Mouse (Mus musculus) adrenal gland, postnatal 10 days (tissue): ENCODE measurements around the gene Galnt14. TPM values are rescaled to one million over a fixed set of nuclear protein-coding genes. Genes with fewer than 3 reads are reported as not detected.

Experiments
- DNase-seq: peaks from one replicate; pipeline ENCODE4 v3.0.0; 2021; ENCODE audit warnings: mixed read lengths
- long read RNA-seq, 2 experiments: library from polyadenylated mRNA; stranded (forward); transcript quantifications; one replicate each; pipeline ENCODE4 v2.0.0; 2021
- total RNA-seq, 2 experiments: library from RNA; stranded (reverse); gene quantifications; 2 replicates each; pipeline ENCODE4 v1.2.3; 2021

The Galnt14 gene
- total RNA-seq = 1 to 10 TPM in 1 of 2 experiments, under 1 TPM in 1; 0.42 to 1.0 TPM
- long read RNA-seq, experiment 1, partial matches to known transcripts = 0 of 2 reads
- long read RNA-seq, experiment 1, other reads (novel, unspliced or antisense) = 0 of 2 reads
- long read RNA-seq, experiment 2, transcript Galnt14-201 (15 exons, 2,990 nt) = major isoform, 6 of 6 reads
- long read RNA-seq, experiment 2, partial matches to known transcripts = 0 of 6 reads
- long read RNA-seq, experiment 2, other reads (novel, unspliced or antisense) = 0 of 6 reads

DNA sequence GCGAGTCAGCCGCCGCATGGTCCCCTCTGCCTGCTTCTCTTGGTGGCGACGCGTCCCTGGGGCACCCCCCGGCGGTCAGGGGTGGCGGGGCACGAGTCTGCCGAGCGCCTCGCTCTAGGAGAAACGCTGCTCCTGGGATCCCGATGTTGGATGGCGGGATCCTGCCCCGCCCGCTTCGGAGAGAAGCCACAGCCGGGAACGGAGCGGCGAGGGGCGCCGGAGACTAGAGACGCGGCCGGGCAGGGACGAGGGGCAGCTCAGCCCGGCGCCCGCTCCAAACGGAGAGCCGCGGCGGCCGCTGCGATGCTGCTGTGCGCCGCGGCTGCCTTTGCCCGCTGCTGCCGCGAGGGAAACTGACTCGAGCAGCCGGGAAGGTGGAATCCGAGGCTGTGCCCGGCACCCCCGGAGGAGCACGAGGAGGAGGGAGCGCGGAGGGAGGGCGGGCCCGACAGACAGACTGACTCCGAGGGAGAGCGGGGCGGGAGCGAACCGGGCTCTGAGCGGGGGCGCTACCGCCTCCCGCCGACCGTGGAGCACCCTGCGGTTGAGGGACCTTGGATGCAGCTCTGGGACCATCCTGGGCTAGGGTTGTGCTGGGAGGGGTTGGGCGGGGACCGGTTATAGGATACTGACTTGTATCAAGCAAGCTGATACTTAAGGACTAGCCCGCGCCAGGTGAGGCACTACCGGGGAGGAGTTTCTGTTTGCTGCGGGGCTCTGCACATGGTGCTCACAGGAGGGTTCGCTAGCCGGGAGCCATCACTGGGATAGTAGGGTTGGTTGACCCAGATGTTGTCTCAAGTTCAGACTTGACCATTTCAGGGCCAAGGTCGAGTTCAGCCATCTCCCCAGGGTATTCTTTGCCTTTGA lies at the start of gene Galnt14:
Gene Galnt14 (minus strand): TSS at position 412 of the 870 bp plus-strand sequence.
- peak; percentile 77 for DNase-seq

DNA sequence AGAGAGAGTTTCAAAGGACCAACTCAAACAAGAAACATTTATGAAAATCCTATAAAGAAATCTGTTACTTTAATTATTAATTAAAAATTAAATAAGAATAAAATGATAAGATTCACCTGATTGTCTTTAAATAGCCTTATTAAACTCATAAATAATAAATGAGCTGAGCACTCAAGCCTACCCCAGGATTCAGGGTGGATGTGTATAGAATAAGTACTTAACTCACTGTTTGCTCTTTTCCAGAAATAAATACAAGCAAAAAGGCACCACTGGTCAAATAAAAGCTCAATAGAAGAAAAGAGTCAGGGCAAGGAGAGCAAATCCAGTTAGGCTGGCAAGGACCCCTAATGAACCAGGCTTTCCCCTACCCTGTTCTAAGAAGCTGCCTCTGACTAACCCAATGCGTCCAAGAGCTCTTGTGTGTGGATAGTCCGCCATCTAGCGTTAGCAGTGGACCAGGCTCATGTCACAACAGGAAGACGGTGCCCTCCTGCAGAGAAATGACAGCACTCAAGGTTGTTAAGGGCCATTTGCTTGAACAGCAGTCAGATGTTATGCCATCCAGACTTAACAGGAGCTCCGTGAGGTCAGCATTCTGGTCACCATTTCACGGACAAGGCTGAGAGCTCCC lies 33.5 kb upstream of the Galnt14 start:
- peak; percentile 80 for DNase-seq

GRCm38 (mm10) chr17:73723885-73724682 lies 13.8 kb upstream of the Galnt14 start:
- DNase-seq = peak; percentile 7

DNA sequence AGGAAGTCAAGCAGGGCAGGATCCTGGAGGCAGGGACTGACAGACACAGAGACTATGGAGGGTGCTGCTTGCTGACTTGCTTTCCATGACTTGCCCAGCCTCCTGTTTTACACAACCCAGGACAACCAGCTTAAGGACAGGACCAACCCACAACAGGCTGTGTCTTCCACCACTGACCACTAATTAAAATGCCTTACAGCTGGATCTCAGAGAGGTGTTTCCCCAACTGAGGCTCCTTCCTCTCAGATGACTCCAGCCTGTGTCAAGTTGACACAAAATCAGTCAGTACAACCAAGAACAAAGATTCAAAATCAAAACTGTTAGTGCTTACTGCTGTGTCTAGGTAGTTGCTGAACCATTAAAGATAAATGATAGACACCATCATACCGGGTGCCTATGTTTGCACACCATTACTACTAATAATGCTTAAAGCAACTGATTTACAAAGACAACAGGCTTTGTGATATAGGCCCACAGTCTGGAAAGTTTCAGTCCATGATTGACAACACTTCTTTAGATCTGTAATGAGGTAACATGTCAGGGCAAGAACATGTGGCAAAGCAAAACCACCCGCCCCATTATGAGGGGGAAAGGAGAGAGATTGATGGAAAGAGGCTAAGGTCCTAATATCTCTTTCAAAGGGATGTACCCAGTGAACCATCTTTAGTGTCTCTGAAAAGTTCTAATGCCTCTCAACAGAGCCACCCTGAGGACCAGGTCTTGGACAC lies 8.9 kb upstream of the Galnt14 start:
- no peak for DNase-seq

GRCm38 (mm10) chr17:73716684-73717083 lies 6.4 kb upstream of the Galnt14 start:
- no peak for DNase-seq

DNA sequence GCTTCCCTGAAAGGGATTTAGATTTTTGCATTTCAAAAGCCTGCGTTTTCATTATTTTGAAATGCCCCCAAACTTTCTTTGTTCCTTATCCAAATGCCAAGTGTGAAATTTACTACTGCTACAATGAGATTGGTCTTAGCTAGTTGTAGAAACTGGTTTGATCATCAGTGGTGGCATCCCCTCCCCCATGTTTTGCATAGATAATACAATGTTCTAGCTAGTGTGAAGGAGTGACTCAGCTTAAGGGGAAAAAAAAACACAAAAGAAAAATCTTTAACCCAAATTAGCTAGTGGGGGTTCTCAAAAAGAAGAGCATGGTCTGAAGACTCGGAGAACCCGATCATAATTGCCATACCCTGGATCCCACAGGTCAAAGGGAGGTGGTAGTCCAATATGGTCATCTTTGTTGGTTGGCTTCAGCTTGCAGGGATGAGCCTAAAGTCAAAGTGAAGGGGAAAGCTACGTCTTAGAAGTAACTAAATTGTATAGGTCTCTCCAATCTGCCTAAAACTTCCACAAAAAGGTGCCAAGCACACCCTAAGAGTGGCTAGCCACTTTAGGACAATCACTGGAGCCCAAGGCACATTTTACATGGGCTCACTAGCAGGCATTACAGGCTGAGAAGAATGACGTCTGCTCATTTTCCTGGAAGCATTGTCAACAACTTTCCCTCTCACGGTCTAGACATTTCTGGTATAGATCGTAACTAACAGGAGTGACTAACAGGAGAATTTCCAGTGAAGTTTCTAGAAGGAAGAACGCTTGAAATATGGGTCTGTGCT lies 4.4 kb upstream of the Galnt14 start:
- DNase-seq = no peak

GRCm38 (mm10) chr17:73713347-73713746 lies 3.1 kb upstream of the Galnt14 start:
- no peak for DNase-seq

DNA sequence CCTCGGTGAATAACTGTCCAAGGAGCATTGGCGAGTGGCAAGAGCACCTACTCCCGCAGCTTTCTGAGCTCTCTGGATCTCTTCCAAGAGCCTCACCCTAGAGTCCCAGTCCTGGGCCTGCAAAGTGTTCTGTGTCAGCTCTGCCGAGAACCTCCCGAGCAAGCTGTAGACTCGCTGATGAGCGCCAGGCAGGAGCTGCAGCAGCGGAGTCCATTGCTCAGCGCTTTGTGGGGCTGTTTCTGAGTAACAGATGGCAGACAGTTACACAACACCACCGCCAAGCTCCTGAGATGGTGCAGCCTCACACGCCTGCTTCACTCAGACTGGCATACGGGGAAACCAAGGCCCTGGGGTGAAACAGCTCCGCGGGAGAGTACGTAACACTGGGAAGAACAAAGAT lies 1.7 kb upstream of the Galnt14 start:
- no peak for DNase-seq

DNA sequence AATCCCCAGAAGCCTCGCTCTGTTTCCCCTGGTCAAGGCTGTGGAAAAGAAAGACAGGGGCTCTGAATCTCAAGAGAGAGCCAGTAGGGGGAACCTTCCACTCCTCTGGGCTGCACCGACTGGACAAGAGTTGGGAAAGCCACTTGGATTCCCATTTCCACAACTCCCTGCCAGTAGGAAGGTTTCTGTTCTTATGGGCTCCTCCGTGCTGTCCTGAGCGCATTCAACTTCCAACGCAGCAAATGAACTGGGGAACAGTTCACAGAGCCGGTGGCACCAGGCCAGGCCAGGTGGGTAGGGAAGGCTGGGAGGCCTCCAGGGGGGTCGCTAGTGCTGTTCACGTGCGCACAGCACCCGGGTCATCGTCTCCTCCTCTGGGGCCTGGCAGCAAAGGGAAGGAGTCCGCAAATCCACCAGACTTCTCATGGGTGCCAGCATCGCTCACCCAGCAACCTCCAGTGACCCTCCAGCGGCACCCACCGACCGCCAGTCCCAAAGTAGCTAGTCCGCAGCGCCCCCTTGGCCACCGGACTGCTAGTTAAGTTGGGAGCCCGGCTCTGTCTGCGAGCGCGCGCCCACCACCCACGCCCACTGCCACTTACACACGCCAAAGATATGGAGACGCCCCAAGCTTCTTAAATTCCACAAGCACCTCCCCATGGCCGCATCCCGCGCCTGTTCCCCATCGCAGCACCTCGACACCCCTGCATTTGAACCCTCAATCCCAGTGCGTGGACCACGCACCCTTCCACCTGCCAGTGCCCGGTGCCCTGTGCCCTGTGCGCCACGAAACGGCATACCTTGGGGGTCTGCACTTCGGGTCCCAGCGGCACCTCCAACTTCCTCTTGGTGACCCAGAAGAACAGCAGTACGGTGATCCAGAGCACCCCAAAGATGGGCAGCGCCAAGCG lies 867 bp downstream of the Galnt14 start:
- DNase-seq = peak; percentile 6

DNA sequence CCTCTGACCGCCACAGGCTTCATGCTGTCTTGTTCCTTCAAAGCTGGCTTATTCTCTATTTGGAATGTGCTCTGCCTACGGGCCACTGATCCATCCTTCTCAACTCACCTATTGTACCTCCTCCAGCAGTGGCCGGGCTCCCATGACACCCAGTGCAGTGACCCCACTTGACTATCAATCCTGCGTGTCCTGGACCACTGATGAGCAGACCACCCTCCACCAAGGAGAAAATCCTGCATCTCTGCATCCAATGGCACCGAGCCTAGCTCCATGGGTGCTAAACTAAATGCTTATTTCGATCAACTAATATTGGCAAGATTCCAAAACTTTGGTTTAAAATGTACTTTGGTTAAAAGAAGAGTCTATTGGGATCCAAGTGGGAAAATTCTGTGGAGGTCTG lies 1.8 kb downstream of the Galnt14 start:
- no peak for DNase-seq

GRCm38 (mm10) chr17:73703571-73703970 lies 6.7 kb downstream of the Galnt14 start:
- no peak for DNase-seq

- peak; percentile 7 for DNase-seq
Observed at GRCm38 (mm10) chr17:73701016-73701415, 9.2 kb downstream of the Galnt14 start.

DNA sequence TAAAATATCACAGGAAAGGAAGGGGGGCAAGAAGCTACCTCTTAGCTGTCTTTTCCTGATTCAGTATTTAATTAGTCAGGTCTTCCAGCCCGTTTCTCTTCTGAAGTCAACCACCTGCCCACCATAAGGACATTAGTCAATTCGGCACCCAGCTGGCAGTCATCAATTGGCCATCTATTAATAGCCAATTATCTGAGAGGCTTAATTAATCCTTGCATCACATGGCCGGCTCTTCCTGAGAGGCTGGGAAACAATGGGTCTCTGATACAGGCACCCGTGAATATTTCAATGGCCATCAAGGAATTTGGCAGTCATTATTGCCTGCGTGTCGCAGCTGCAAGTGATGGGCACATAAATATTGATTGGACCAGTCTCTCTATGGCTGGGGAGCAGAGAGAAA lies 10.4 kb downstream of the Galnt14 start:
- DNase-seq = no peak

- no peak for DNase-seq
Observed at GRCm38 (mm10) chr17:73694206-73694952, 15.9 kb downstream of the Galnt14 start.

- DNase-seq = no peak
Observed at GRCm38 (mm10) chr17:73688261-73688660, 22.0 kb downstream of the Galnt14 start.

DNA sequence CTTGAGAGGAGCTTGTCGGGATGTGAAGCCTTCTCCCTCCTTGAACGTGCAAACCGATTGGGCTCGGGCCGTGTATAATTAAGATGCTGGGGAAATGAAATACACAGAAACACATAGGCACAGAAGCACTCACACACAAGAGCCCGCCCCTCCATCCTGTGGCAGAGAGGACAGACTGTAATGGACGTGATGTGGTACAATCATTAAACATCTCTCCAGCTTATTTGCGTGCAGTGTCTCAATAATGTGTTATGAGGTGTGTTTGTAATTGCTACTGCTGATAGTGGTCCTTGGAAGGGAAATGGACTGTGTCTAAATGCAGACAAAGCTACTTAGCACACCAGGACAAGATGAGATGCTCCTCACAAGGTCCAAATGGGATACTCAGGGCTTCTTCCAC lies 24.0 kb downstream of the Galnt14 start:
- DNase-seq = no peak

- no peak for DNase-seq
Observed at GRCm38 (mm10) chr17:73684746-73685145, 25.5 kb downstream of the Galnt14 start.

GRCm38 (mm10) chr17:73671921-73672320 lies 38.3 kb downstream of the Galnt14 start:
- DNase-seq = no peak

DNA sequence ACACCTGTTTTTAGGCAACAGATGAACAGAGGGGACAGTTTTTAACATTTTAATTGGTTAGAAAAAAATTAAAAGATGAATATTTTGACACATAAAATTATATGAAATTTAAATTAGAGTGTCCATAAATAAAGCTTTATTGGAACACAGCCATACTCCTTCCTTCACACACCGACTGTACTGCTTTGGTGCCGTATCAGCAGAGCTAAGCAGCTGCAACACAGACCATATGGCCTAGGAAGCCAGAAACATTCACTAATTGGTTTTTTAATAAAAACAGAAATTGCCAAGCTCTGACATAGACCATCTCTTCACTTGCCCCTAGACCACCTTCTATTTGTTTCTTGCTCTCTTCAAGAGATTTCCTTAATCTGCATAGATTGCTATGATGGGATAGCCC lies 40.2 kb downstream of the Galnt14 start:
- no peak for DNase-seq
